Mouse (Mus musculus) heart, adult 2 months (tissue): ENCODE measurements around the gene Trmt10b. TPM values are rescaled to one million over a fixed set of nuclear protein-coding genes. Genes with fewer than 3 reads are reported as not detected.
A peak's percentile ranks its signal among the peaks of the same experiment; 100 is the strongest.

Experiments used
- DNase-seq, 2 experiments: peaks; one replicate each; pipeline ENCODE4 v3.0.0; 2021
- H3K27ac ChIP-seq: fragments of 200-600 bp; 2 replicates; pipeline ENCODE4 v1.8.1; 2022
- H3K27me3 ChIP-seq: fragments of 200-500 bp; 2 replicates; pipeline ENCODE4 v1.6.1; 2012; ENCODE audit warnings: mild to moderate bottlenecking, low read length, inconsistent platforms, mixed read lengths; ENCODE audit not compliant: control insufficient read depth, insufficient read depth
- H3K36me3 ChIP-seq: fragments of 200-500 bp; 2 replicates; pipeline ENCODE4 v1.6.1; 2012; ENCODE audit warnings: low read length, inconsistent platforms; ENCODE audit not compliant: control insufficient read depth, insufficient read depth
- H3K4me1 ChIP-seq: fragments of 200-500 bp; 2 replicates; pipeline ENCODE4 v1.6.1; 2011; ENCODE audit warnings: low read length; ENCODE audit not compliant: control insufficient read depth, insufficient read depth
- H3K4me3 ChIP-seq: fragments of 200-600 bp; 2 replicates; pipeline ENCODE4 v1.8.1; 2022
- H3K79me2 ChIP-seq: fragments of 200-500 bp; replicated peaks from 2 replicates; pipeline ENCODE4 v1.6.1; 2012; ENCODE audit warnings: mild to moderate bottlenecking, inconsistent platforms, low read length, moderate library complexity, mixed read lengths; ENCODE audit not compliant: control insufficient read depth, insufficient read depth
- H3K9ac ChIP-seq: fragments of 200-500 bp; 2 replicates; pipeline ENCODE4 v1.6.1; 2012; ENCODE audit warnings: low read depth, mild to moderate bottlenecking, control low read depth, inconsistent platforms, low read length, mixed read lengths
- CTCF ChIP-seq: fragments of 200-600 bp; IDR thresholded peaks from 2 replicates; pipeline ENCODE4 v1.8.1; 2022; ENCODE audit warnings: antibody characterized with exemption, mild to moderate bottlenecking, moderate library complexity
- EP300 ChIP-seq: fragments of 200-500 bp; IDR thresholded peaks from 2 replicates; pipeline ENCODE4 v1.6.1; 2011; ENCODE audit warnings: low read depth, low read length, control low read depth; ENCODE audit not compliant: insufficient read depth
- POLR2A ChIP-seq: fragments of 200-500 bp; IDR thresholded peaks from 2 replicates; pipeline ENCODE4 v1.6.1; 2011; ENCODE audit warnings: mild to moderate bottlenecking, low read depth, low read length, control low read depth; ENCODE audit not compliant: insufficient read depth
- WGBS: fragments of 180-500 bp; shearing (Covaris S2); methylation state at CpG from one replicate; pipeline ENCODE4 v1.1.7; 2018; 5-methylcytosine and 5-hydroxymethylcytosine counted together
- intact Hi-C: fragments of 180-260 bp; cut with DNase I; formaldehyde crosslinking; loops from one replicate; pipeline ENCODE4 v1.15.1; 2025
- long read RNA-seq: library from polyadenylated mRNA; stranded (forward); transcript quantifications from one replicate; pipeline ENCODE4 v2.0.0, GENCODE M21; 2021
- polyA plus RNA-seq: library from polyadenylated mRNA; depleted of rRNA; stranded (reverse); fragments of >200 nt; gene quantifications from 2 replicates; pipeline ENCODE4 v1.2.3, GENCODE M21; 2012; rRNA removed
- total RNA-seq, 2 experiments: library from RNA; stranded (reverse); gene quantifications; 2 replicates each; pipeline ENCODE4 v1.2.3; 2021

Gene Trmt10b
- total RNA-seq (1 to 10 TPM; 4.1 to 4.3 TPM), polyA plus RNA-seq (2.7 and 3.2 TPM in 2 replicates)
- long read RNA-seq, partial matches to known transcripts, result 0 of 5 reads
- long read RNA-seq, other reads (novel, unspliced or antisense), result 1 of 5 reads

GRCm38 (mm10) chr4:45296662-45297564 lies at the start of gene Trmt10b:
Trmt10b (plus strand) TSS chr4:45297127.
- Histone ChIP-seq H3K27ac (peak within 1 kb of the TSS; percentile 61), H3K4me1 (no peaks in the 10 kb centered on the region; the same call in 1 of the 2 replicates), H3K79me2 (no peaks in the 10 kb centered on the region), H3K9ac (peak within 1 kb of the TSS; percentile 94), H3K36me3 (no peaks in the 10 kb centered on the region), H3K4me3 (peak within 1 kb of the TSS; percentile 88), H3K27me3 (no peaks in the 10 kb centered on the region)
- TF ChIP-seq POLR2A, result peak; percentile 69
- 0 out of 2 replicates have a peak, but pooled peaks have one; percentile 9 for TF ChIP-seq EP300
- TF ChIP-seq CTCF, result no peak
- intact Hi-C loops, result loop anchor here (1.0 kb wide), 1 partner anchor 8 kb away; no protein-coding TSS in a partner anchor
- 17% methylated on average over 27 of the region's 27 CpGs for WGBS
- peak; percentile 71 to 73 for DNase-seq

GRCm38 (mm10) chr4:45251265-45251664 lies 45.7 kb upstream of the Trmt10b start:
- H3K27me3 ChIP-seq, result no peaks in the 10 kb centered on the region
- no peaks in the 10 kb centered on the region for H3K36me3 ChIP-seq
- H3K9ac ChIP-seq, result no peak overlapping the region
- no peaks in the 10 kb centered on the region for H3K4me1 ChIP-seq
- 89% methylated on average over 8 of the region's 8 CpGs for WGBS
- H3K79me2 ChIP-seq, result no peaks in the 10 kb centered on the region
- DNase-seq, result no peak
- intact Hi-C loops, result no loop called here
- no peak for TF ChIP-seq EP300
- no peak for TF ChIP-seq CTCF
- TF ChIP-seq POLR2A, result no peak
- no peak overlapping the region for H3K27ac ChIP-seq
- H3K4me3 ChIP-seq, result no peak overlapping the region

GRCm38 (mm10) chr4:45252861-45253262 lies 44.1 kb upstream of the Trmt10b start:
- DNase-seq, result no peak
- no peak for TF ChIP-seq CTCF
- no peak for TF ChIP-seq EP300
- TF ChIP-seq POLR2A, result no peak
- Histone ChIP-seq H3K27ac (no peak overlapping the region), H3K4me3 (no peak overlapping the region), H3K4me1 (no peaks in the 10 kb centered on the region), H3K79me2 (no peaks in the 10 kb centered on the region), H3K36me3 (no peaks in the 10 kb centered on the region), H3K27me3 (no peaks in the 10 kb centered on the region), H3K9ac (no peak overlapping the region)
- 69% methylated on average over 9 of the region's 9 CpGs for WGBS
- intact Hi-C loops, result no loop called here

GRCm38 (mm10) chr4:45253839-45254601 lies 42.9 kb upstream of the Trmt10b start:
- no peak overlapping the region for H3K4me3 ChIP-seq
- no peaks in the 10 kb centered on the region for H3K79me2 ChIP-seq
- no peak for TF ChIP-seq EP300
- TF ChIP-seq CTCF, result no peak
- TF ChIP-seq POLR2A, result no peak

GRCm38 (mm10) chr4:45259232-45259832 lies 37.6 kb upstream of the Trmt10b start:
- Histone ChIP-seq H3K4me1 (no peaks in the 10 kb centered on the region), H3K36me3 (no peaks in the 10 kb centered on the region), H3K27ac (no peak overlapping the region), H3K4me3 (no peak overlapping the region), H3K9ac (no peak overlapping the region), H3K79me2 (no peaks in the 10 kb centered on the region), H3K27me3 (no peaks in the 10 kb centered on the region)
- no peak for TF ChIP-seq POLR2A
- no peak for TF ChIP-seq CTCF
- TF ChIP-seq EP300, result no peak
- intact Hi-C loops, result no loop called here
- WGBS, result 59% methylated on average over 4 of the region's 4 CpGs
- DNase-seq, result no peak

More at GRCm38 (mm10) chr4:45253839-45254601, 42.9 kb upstream of the Trmt10b start:
- no peaks in the 10 kb centered on the region for H3K27me3 ChIP-seq
- H3K27ac ChIP-seq, result no peak overlapping the region
- H3K4me1 ChIP-seq, result no peaks in the 10 kb centered on the region
- no peak overlapping the region for H3K9ac ChIP-seq
- WGBS, result 49% methylated on average over 11 of the region's 11 CpGs
- no peak for DNase-seq
- no peaks in the 10 kb centered on the region for H3K36me3 ChIP-seq
- intact Hi-C loops, result no loop called here
